Mouse (Mus musculus): ENCODE measurements at regions not wholly inside any gene's neighbourhood (a gene's known extent, or its start where the extent isn't known, plus 50 kb on each side); places are given as distances from the start of the nearest gene placed in this dataset.

DNA sequence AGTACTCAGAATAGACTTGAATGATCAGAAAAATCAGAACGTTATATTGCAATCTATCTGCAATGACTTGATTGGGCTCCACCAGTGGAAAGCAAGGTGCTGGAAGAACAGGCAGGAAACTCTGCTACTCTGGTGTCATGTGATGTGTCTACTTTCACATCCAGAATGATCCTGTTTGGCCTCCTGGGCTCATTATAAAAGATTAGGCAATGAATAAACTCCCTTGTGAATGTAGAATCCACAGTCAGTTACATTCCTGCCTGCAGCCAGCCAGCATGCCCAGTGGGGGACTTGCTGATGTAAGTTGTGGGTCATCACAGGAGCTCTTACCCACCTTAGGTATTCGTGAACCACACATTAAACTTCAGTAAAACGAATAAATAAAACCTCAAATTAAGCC lies 174.5 kb upstream of the Arhgap24 start:
- no peak for TF ChIP-seq CTCF (IDR thresholded peaks at IDR 0.05; ENCODE audit: low read depth)
- Histone ChIP-seq H3K4me2 (ENCODE audit: low read length) (no peak overlapping the region), H3K27ac (no peak overlapping the region), H3K27me3 (ENCODE audit: insufficient read depth, low read length) (no peaks in the 10 kb centered on the region), H3K4me3 (replicated peaks; ENCODE audit: low read depth, low read length) (no peak overlapping the region), H3K9ac (ENCODE audit: low read depth, low read length) (no peak overlapping the region), H3K4me1 (replicated peaks; ENCODE audit: insufficient read depth, low read length) (no peaks in the 10 kb centered on the region), H3K9me3 (replicated peaks; ENCODE audit: low read length) (no peaks in the 10 kb centered on the region), H3K36me3 (ENCODE audit: insufficient read depth, low read length) (no peaks in the 10 kb centered on the region)
- 77% methylated on average over 3 of the region's 3 CpGs for WGBS
- no peak for ATAC-seq (replicated peaks; ENCODE audit: low FRiP score, low read depth)
- DNase-seq (ENCODE audit: low spot score): no peak

DNA sequence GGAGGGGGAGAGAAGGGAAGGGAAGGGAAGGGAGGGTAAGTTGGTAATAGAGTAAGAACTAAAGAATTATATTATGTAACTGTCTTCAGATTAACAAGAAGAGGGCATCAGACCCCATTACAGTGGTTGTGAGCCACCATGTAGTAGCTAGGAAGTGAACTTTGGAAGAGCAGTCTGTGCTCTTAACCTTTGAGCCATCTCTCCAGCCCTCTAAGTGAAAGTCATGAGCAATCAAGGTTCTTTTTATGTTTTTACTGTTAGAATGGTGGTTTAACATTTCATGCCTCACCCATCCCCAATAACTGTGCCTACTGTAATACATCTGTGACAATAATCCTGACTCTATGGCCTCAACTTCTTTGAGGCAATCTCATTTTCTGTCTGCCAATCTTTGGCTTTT lies 169.6 kb upstream of the Arhgap24 start:
- Histone ChIP-seq H3K27me3 (ENCODE audit: insufficient read depth, low read length) (no peaks in the 10 kb centered on the region), H3K4me1 (replicated peaks; ENCODE audit: insufficient read depth, low read length) (no peaks in the 10 kb centered on the region), H3K4me3 (replicated peaks; ENCODE audit: low read depth, low read length) (no peak overlapping the region), H3K4me2 (ENCODE audit: low read length) (no peak overlapping the region), H3K9me3 (replicated peaks; ENCODE audit: low read length) (no peaks in the 10 kb centered on the region), H3K36me3 (ENCODE audit: insufficient read depth, low read length) (no peaks in the 10 kb centered on the region), H3K9ac (ENCODE audit: low read depth, low read length) (no peak overlapping the region), H3K27ac (no peak overlapping the region)
- ATAC-seq (replicated peaks; ENCODE audit: low FRiP score, low read depth) (no peak), DNase-seq (ENCODE audit: low spot score) (no peak)
- no peak for TF ChIP-seq CTCF (IDR thresholded peaks at IDR 0.05; ENCODE audit: low read depth)

DNA sequence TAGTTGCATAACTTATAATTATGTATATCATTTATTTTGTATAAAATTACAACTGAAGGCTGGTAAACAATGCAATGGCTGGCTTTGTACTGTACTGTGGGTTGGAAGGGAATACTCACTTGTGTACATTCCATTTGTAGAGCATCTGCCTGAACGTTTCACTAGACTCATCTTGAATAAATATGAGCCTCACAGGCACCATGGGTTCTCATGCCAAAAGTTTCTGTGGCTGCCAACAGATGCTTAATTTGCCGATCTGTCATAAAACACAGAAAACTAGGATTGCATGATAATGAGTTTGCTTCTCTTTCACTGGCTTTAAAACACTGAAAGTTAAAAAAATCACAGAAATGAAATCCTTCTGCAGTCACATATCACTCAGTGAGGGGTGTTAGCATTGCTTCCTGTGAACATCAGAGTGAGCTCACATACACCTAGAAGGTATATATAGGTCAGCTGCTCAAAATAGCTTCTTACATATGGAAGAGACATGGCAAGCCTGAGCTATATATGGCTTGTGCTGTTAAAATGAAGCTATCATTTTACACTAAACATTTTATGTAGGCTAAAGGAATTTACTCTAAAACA lies 152.9 kb upstream of the Arhgap24 start:
- no peaks in the 10 kb centered on the region for H3K9me3 ChIP-seq (replicated peaks; ENCODE audit: low read length)
- DNase-seq (ENCODE audit: low spot score) (no peak), ATAC-seq (replicated peaks; ENCODE audit: low FRiP score, low read depth) (no peak)
- no peak overlapping the region for H3K4me3 ChIP-seq (replicated peaks; ENCODE audit: low read depth, low read length)
- TF ChIP-seq CTCF (IDR thresholded peaks at IDR 0.05; ENCODE audit: low read depth): no peak
- H3K4me2 ChIP-seq (ENCODE audit: low read length): no peak overlapping the region
- 67% methylated on average over 2 of the region's 2 CpGs for WGBS
- H3K36me3 ChIP-seq (ENCODE audit: insufficient read depth, low read length): no peaks in the 10 kb centered on the region
- H3K9ac ChIP-seq (ENCODE audit: low read depth, low read length): no peak overlapping the region
- no peaks in the 10 kb centered on the region for H3K27me3 ChIP-seq (ENCODE audit: insufficient read depth, low read length)
- no peak overlapping the region for H3K27ac ChIP-seq
- no peaks in the 10 kb centered on the region for H3K4me1 ChIP-seq (replicated peaks; ENCODE audit: insufficient read depth, low read length)

DNA sequence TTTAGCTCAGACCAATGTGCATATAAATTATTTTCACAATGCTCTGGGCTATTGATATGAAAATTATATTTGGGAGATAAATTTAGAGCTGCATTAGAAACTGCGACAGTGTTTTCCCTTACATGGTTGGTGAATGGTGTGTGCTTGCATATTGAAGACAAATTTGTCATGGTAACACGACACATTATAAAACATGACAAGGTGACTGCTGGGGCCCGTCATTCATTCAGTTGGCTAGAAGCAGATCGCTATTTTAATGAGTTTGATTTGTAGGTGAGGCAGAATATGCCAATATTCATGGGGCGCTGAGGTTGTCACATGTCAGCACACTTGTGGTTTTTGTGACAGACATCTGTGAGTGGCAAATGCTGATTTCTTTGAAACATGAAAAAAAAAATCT lies 147.3 kb upstream of the Arhgap24 start:
- no peak for TF ChIP-seq CTCF (IDR thresholded peaks at IDR 0.05; ENCODE audit: low read depth)
- Histone ChIP-seq H3K4me3 (replicated peaks; ENCODE audit: low read depth, low read length) (no peak overlapping the region), H3K4me2 (ENCODE audit: low read length) (no peak overlapping the region), H3K27me3 (ENCODE audit: insufficient read depth, low read length) (no peaks in the 10 kb centered on the region), H3K9me3 (replicated peaks; ENCODE audit: low read length) (no peaks in the 10 kb centered on the region), H3K36me3 (ENCODE audit: insufficient read depth, low read length) (no peaks in the 10 kb centered on the region), H3K27ac (no peak overlapping the region), H3K4me1 (replicated peaks; ENCODE audit: insufficient read depth, low read length) (no peaks in the 10 kb centered on the region), H3K9ac (ENCODE audit: low read depth, low read length) (no peak overlapping the region)
- no peak for DNase-seq (ENCODE audit: low spot score)
- WGBS: 82% methylated on average over 5 of the region's 5 CpGs
- no peak for ATAC-seq (replicated peaks; ENCODE audit: low FRiP score, low read depth)

DNA sequence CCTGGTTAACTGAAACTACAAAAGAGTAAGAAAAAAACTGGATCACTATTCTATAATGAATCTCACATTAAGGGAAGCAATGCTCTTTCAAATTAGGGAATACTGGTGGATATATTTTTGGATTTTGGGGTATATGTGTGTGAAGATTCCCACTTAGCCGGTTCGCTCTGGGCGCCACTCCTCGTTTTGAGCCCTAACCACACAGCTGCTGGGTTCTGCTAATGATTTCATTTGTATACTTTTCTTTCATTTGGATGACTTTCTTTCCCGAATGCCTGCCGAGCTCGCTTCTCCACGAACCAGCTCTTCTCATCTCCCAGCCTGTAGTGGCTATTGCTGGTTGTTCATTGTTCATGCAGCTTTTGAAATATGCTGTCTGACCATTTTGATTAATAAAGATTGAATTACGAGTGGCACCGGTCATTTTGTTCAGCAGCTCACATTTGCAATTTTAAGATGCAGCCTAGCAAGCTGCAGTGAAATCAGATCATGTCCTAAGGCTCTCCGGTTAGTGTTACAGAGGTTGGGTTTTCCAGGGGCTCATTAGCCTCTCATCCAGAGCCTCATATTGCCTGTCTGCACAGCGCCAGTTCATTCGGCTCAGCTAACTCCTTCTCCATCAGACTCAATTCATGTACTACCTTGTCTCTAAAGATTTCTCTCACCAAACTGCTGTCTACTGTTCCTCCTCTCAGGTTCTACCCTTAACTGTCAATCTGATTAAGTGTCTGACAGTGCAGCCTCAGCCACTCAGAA lies 146.6 kb upstream of the Arhgap24 start:
- no peak for TF ChIP-seq CTCF (IDR thresholded peaks at IDR 0.05; ENCODE audit: low read depth)
- 57% methylated on average over 13 of the region's 13 CpGs for WGBS

GRCm38 (mm10) chr5:102366481-102366880 lies 114.7 kb upstream of the Arhgap24 start:
- Histone ChIP-seq H3K36me3 (ENCODE audit: insufficient read depth, low read length) (no peaks in the 10 kb centered on the region), H3K9me3 (replicated peaks; ENCODE audit: low read length) (no peaks in the 10 kb centered on the region), H3K27me3 (ENCODE audit: insufficient read depth, low read length) (no peaks in the 10 kb centered on the region), H3K4me1 (replicated peaks; ENCODE audit: insufficient read depth, low read length) (no peaks in the 10 kb centered on the region), H3K27ac (no peak overlapping the region), H3K4me2 (ENCODE audit: low read length) (no peak overlapping the region), H3K4me3 (replicated peaks; ENCODE audit: low read depth, low read length) (no peak overlapping the region), H3K9ac (ENCODE audit: low read depth, low read length) (no peak overlapping the region)
- ATAC-seq (replicated peaks; ENCODE audit: low FRiP score, low read depth): no peak
- no peak for DNase-seq (ENCODE audit: low spot score)
- no peak for TF ChIP-seq CTCF (IDR thresholded peaks at IDR 0.05; ENCODE audit: low read depth)
- 85% methylated on average over 3 of the region's 3 CpGs for WGBS

More for the DNA sequence above, 146.6 kb upstream of the Arhgap24 start:
- ATAC-seq (replicated peaks; ENCODE audit: low FRiP score, low read depth) (no peak), DNase-seq (ENCODE audit: low spot score) (peak; percentile 6)
- Histone ChIP-seq H3K4me1 (replicated peaks; ENCODE audit: insufficient read depth, low read length) (no peaks in the 10 kb centered on the region), H3K9ac (ENCODE audit: low read depth, low read length) (no peak overlapping the region), H3K27me3 (ENCODE audit: insufficient read depth, low read length) (no peaks in the 10 kb centered on the region), H3K9me3 (replicated peaks; ENCODE audit: low read length) (no peaks in the 10 kb centered on the region), H3K4me2 (ENCODE audit: low read length) (no peak overlapping the region), H3K27ac (no peak overlapping the region), H3K4me3 (replicated peaks; ENCODE audit: low read depth, low read length) (no peak overlapping the region), H3K36me3 (ENCODE audit: insufficient read depth, low read length) (no peaks in the 10 kb centered on the region)

All from kidney, postnatal 0 days (tissue).